Mouse (Mus musculus) neutrophil, adult 5-6 weeks (primary cell): ENCODE data around the gene Hist1h3c. TPM values are rescaled to one million over a fixed set of nuclear protein-coding genes. Genes with fewer than 3 reads are reported as not detected.
"Not testable (repeated sequence)": the region's sequence is repeated elsewhere in the genome, so short reads cannot be mapped to it uniquely, and the experiment has no call there.

Experiments
- ATAC-seq: fragments of 151-379, 151-347 bp; 2 replicates; pipeline ENCODE4 v1.8.0; 2017; ENCODE audit warnings: mild to moderate bottlenecking, moderate TSS enrichment; ENCODE audit not compliant: insufficient number of reproducible peaks, poor library complexity, low FRiP score, severe bottlenecking; ENCODE audit errors: extremely low read depth
- total RNA-seq: library from RNA; stranded (forward); fragments of 200-1000 nt; gene quantifications from 2 replicates; pipeline ENCODE4 v1.2.3, GENCODE M21; 2017

The Hist1h3c gene
- total RNA-seq, 1 experiment from 2014 or later, result 4.8 TPM

DNA sequence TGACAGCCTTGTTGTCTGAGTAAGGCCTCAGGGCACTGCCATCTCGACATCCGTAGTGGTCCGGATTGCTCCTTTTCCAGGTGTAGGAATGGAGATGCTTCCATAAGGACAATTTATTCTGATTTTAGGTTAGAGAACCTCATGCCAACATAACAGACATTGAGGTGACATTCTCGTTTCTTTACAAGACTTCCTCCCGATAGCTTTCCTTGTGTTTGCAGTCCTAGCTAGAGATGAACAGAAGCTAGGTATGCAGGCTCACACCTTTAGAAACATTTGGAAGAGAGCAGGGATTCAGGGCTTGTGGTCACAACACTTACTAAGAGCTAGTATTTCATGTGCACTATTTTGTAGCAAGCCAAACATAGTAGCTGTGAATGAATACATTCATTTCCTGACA lies 2.2 kb downstream of the Hist1h3c start:
- no peak for ATAC-seq

DNA sequence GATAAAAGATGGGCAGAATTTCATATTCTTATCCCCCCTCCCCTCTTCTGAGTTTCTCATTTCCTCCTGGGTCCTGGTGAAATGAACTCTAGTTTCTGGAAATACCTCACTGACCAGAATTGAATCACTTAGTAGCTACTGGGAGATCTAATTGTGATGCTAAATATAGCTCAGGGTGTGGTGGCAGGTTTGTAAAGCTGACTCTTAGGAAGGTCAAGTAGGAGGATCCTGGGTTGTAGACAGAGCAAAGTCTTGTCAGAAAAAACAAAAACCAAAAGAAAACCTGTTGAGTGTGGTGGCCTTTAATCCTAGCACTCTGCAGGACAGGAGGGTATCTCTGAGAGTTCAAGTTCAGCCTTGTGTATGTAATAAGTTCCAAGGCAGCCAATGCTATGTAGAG lies 3.4 kb downstream of the Hist1h3c start:
- ATAC-seq, result no peak

DNA sequence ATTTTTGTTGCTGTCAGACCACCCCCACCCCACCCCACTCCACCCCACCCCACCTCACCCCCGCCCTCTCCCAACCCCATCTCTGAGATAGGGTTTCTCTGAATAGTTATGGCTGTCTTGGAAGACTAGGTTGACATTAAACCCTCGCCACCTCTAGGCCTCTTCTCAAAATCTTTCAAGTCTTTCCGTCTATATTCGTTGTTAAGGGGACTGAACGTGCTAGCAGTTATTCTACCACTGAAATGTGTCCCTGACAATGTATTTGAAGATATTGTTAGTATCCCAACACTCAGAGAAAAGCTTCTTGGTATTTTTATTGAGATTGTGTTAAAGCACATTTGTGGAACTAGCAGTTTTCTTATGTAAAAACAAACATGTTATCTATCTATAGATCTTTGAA lies 4.5 kb downstream of the Hist1h3c start:
- no peak for ATAC-seq

DNA sequence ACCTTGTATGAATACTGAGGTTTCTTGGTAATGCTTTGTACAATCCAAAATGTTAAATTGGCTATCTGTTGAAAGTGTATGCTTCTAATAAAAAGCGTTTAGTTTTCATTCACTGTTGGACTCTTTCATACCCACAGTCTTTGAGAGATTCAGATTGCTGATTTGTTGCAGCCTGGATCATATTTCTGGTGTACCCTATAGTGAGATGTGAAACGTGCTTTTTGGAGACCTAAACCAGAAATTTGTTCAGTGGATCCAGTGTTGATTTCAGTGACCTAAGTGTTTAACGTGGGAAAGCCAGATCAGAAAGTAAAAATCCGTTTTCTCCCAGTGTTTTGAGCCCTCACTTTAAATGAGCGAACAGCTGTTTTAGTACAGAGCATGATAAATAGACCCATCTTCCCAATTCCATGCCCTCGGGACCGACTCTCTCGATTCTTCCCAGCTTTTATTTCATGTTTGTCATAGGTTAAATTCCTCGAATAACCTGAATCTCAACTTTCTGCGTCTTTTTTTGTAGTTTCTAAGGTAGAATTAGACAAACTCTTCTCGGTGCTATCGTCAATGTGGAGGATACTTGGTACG lies 5.1 kb downstream of the Hist1h3c start:
- no peak for ATAC-seq

DNA sequence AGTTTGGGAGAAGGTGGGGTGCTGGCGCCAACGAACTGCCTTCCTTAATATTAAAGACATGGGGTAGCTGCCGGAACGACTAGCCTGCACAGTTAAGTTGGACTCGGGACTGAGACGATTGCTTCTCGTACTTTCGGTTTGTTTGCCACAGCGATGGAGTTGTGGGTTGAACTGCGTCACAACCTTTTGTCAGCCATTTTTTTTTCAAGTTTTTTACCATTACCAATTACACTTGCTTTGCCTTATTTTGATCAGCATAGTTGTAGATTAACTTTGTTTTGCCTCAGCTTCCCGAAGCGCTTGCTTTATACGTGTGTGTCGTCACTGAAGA lies 5.5 kb downstream of the Hist1h3c start:
- peak; percentile 57 for ATAC-seq

DNA sequence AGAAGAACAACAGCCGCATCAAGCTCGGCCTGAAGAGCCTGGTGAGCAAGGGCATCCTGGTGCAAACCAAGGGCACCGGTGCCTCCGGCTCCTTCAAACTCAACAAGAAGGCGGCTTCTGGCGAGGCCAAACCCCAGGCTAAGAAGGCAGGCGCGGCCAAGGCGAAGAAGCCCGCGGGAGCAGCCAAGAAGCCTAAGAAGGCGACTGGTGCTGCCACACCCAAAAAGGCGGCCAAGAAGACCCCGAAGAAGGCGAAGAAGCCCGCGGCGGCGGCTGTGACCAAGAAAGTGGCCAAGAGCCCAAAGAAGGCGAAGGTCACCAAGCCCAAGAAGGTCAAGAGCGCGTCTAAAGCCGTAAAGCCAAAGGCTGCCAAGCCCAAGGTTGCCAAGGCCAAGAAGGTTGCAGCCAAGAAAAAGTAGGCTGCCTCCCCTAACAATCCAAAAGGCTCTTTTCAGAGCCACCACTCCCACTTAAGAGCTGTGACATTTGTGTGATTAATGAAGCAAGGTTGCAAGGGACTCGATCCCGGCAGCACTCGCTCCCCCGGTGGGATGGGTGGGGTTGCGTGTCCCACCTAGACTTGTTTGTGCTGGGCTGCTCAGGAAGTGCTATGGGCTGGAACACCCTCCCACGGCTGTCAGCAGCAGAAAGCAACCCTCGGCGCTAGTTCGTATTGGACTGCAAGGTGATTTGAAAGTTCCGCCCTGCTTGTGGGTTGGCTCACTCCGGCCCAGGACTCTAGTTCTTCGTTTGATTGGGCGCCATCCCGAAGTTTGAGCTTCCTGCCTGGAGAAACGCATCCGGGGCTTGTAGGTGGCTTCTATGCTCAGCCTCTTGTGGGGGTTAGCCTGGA lies 6.1 kb downstream of the Hist1h3c start:
- peak; percentile 69 for ATAC-seq

DNA sequence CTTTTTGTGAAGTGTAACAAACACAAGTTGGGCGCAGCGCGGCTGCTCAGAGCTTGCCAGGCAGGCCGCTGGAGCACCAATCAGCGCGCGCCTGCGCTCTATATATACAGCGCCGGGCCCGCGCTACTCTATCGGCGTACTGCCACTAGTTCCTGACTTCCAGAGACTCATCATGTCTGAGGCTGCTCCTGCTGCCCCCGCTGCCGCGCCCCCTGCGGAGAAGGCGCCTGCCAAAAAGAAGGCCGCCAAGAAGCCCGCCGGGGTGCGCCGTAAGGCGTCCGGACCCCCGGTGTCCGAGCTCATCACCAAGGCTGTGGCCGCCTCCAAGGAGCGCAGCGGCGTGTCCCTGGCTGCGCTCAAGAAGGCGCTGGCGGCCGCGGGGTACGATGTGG lies 6.7 kb downstream of the Hist1h3c start, which contains the start of gene Hist1h1c:
Gene Hist1h1c, plus strand, starts transcription at position 132 of the 392 bp plus-strand sequence.
- peak; percentile 76 for ATAC-seq

DNA sequence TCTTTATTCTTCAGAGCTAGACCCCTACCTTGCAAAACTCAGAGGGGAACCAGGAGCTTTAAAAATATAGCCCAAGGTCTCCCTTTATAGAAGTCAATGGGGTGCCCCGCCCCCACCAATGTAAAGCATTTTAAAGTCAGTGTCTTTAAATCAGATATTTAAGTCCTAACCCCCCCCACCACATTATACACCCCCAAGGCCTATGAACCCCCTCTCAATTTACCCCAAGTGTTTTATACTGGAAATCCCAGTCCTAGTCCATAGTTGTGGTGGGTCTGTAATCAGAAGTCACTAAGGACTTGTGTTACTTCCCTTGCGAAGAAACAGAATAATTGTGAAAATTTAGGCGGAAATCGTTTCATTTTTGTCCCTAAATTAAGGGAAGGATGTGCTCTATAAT lies 7.4 kb downstream of the Hist1h3c start:
- no peak for ATAC-seq

DNA sequence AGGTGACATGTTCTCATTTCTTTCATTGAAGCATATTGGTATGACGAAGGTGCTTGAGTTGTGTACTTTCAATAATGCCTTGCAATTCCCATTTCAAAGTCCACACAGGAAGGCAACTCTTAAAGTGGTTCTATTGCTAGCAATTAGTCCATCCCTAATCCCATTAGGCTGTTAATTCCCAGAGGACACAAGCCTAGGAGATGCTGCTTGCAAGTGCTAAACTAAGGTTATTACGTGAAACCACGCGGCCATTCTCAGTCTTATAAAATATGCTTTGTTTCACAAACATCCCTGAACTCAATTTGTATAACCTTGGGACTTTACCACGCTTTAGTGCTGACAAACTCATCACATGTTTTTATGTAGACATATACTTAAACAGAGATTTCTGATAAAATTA lies 8.3 kb downstream of the Hist1h3c start:
- ATAC-seq, result no peak

DNA sequence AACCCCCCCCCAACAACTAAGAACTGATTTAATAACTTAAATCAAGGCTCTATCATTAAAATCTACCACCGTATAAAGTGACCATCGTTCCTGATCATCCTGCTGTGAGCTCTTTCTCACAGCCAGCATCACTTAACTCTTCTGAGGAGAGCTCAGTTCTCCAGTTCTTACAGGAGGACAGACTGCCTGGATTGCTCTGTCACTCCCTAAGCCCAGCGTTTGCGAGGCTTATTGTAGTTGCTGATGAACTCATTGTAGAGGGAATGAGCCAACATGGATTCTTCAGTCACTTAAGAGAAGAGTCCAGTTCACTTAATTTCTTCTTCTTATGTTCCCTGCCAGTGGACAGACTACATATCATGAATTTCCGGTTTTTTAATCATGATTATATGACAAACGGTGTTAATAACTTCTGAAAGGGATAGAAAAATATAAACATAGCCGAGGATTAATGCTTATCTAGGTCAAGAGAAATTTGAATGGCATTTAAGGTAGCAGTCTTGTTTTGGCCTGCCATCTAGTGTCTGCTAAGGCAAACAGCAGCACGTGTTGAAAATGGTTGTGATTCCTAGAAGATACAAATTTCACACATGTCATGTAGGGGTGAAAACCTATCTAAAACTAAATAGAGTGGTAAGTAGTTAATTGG lies 13.1 kb downstream of the Hist1h3c start:
- ATAC-seq, result peak; percentile 84

DNA sequence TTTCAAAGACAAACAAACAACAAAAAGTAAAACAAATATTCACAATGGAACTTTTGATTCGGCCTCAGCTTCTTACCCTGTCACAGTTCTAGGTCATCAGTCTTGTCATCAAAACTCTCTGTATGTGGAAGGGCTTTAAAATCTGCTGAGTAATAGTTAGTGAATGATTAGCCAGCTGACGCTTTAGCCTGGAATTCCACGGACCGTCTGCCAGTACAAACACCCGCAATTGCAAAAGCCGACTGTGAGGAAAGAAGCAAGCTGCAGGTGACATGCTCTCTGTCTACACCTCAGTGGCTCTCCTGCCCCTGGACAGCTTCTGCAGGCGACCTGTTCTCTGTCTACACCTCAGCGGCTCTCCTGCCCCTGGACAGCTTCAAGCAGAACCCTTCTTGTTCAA lies 14.9 kb downstream of the Hist1h3c start:
- ATAC-seq, result no peak

DNA sequence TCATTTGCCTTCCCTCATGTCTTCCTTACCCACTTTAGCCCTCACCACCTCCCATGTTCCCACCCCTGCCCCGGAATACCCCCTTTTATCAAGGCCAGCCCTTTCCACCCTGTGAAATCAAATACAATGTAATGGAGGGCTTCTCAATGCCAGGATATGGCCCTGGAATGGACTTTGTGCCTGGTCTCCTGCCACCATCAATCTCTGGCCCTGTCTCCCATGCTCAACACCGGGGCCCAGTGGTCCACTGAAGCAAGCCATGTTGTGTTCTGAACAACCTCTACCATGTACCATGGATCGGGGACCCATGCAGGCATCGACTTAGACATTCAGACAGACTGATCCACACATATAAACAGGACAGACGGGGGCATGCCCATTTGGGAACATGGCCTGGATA lies 15.7 kb downstream of the Hist1h3c start:
- no peak for ATAC-seq

DNA sequence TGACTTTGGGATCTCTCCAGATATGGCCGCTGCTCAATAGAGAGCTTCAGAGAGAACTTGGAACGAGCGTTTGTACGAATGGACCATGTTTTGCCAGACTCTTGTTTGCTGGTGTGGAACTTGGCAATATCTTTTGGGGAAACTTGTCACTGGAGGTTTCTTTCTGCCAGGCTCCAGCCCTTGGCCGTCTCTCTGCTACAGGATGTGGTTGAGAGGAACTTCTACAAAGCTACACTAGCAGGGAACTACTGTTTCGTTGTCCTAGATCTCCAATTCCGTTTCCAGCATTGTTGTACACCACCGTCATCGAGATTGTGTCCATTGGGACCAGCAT lies 16.2 kb downstream of the Hist1h3c start:
- ATAC-seq, result no peak

DNA sequence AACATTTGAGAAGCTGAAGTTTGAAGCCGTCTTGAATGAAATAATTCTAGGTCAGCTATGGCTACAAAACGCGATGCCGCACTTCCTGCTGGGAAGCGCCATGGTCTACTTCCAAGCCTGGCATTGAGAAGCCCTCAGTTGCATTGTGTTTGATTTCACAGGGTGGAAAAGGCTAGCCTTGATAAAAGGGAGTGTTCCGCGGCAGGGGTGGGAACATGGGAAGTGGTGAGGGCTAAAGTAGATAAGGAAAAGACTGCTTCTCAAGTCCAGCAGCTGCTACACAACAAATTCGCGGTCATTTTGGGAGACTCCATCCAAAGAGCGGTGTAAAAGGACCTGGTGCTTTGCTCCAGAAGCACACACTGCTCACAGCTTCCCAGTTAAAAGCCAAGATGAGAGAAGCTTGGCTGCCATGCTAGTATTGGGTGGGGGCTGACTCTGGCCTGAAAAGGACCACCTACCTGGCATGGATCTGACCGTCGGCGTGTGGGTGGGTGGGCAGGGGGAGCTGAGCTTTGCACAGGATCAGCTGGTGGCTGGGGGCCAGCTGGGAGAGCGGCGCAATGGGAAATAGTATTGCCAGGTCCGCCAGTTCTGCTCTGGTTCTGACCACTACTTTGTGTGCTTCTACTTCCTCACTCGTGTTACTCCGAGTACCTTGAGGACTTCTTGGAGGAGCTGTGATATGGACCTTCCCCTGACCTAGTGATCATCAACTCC lies 16.8 kb downstream of the Hist1h3c start:
- ATAC-seq, result no peak

DNA sequence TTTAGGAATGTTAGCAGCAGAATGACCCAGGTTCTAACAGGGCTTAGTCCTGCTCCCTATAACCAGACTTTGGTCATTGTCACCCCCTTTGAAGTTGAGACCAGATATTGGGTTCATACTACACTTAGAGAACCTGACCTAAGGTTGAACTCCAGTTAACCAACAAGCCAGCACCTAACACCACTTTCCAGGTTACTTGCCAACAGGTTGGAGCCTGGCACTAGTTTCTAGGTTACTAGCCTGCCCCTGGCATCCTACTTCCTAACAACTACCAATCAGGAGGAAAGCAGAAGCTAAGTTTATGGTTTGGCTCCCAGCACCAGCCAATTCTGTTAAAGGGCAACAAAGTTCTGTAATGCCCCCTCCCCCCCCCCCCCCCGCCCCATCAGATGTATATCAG lies 20.2 kb downstream of the Hist1h3c start:
- no peak for ATAC-seq

DNA sequence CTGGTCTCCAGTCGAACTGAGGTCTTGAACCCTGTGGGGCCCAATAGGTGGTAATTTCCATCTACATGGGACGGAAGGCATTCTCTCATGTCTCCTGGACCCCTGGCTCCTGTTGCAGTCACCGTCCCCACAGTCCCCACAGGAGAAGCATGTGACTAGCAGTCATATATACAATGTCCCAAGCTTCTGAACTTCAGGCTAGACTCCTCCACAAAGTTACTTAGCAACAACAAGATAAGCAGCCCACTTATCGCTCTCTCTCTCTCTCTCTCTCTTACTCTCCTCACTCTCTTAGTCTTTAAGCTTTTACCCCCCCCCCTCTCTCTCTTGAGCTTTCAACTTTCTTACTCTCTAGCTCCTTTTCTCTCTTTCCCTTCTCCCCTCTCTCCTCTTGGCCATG lies 21.2 kb downstream of the Hist1h3c start:
- no peak for ATAC-seq

DNA sequence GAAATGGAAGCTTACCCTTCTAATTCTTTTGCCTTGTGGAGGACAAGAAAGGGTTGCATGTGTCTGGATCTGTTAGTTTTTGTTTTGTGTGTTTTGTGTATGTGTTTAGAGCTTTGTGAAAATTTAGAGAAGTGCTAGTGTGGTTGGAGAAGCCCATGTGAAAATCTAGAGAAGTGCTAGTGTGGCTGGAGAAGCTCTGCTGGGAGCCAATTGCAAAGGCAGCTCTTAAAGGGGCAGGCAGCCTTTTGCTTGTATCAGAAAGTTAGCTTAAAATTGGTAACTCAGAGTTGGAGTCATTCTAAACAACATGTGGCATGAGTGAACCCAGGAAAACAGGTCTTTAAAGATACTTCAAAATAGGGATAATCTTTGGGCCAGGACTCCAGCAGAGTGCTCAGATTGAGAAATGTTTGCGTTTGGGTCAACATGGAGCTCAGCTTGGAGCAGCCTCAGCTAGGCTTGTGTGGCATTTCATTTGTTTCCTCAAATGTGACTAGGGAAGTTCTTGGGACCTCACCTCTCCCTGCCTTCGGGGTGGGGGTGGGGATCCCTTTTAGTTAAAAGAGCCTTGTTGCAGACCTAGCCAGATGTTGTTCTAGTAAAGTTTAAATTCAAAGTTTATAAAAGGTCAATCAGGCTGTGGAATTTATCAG lies 27.7 kb downstream of the Hist1h3c start:
- ATAC-seq, result not testable (repeated sequence)

DNA sequence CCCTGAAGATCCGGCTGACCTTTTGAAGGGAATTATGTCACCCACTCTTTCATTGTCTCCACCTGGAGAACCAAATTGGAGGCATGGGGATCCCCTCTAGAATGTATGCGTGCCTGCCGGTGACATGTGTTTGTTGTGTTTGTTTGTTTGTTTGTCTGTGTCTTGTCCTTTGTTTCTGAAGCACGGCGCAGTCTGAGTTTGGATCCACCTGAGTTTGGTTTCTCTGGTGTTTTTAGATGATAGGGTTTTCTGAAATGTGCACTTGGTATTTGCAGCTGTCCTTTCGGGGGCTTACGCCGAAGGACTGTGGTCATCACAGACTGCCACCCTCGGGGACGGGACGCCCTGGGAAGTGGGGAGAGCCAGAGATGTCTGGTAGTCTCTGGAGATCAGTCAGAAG lies 28.2 kb downstream of the Hist1h3c start:
- no peak for ATAC-seq

DNA sequence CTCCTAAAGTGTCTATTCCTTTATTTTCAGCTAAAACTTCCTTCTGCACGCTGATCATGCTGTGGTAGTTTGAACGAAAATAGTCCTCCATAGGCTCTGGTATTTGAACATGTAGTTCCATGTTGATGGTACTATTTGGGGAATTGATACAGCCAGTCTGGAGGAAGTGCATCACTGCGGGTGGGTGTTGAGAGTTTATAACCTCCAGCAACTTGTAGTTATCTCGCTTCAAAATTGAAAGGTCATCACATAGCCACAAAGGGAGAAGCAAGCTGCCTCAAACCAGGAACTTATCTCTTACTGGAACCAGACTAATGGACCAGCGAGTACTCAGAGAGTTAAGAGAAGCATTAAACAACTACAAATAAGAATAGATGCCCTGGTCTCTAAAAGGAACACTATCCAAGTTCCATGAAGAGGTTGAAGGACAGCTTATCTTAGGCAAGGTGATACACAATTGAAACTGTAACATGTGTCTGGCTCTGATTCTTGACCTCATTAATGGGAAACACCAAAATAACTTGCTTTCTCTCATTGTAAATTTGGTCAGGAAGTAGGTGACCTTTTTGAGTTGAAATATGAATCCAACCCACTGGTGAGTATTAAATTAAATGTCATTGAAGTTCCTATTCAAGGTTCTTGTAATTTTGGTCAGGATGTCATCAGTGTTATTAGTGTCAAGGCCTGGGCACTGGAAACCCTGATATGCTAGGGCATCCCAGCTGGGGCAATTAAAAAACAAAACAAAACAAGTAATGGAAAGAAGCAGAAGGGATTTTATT lies 28.9 kb downstream of the Hist1h3c start:
- no peak for ATAC-seq
